Mouse (Mus musculus) lung, embryonic 14.5 days (tissue): ENCODE data around the gene Carmil2. TPM values are rescaled to one million over a fixed set of nuclear protein-coding genes. Genes with fewer than 3 reads are reported as not detected.

Source experiments
- ATAC-seq: fragments of 200-750 bp; cut with Nextera tagmentation; 2 replicates; pipeline ENCODE4 v1.8.0; 2017; ENCODE audit warnings: mild to moderate bottlenecking, moderate TSS enrichment, moderate library complexity; ENCODE audit not compliant: insufficient read depth
- DNase-seq: peaks from one replicate; pipeline ENCODE4 v3.0.0-alpha.2; 2015
- H3K27ac ChIP-seq: fragments of 300-500 bp; sonication (generic); 2 replicates; pipeline ENCODE4 v1.5.1; 2014; ENCODE audit warnings: low read depth, mild to moderate bottlenecking, moderate library complexity
- H3K27me3 ChIP-seq: fragments of 300-500 bp; sonication (generic); 2 replicates; pipeline ENCODE4 v1.6.1; 2014; ENCODE audit warnings: low read length, control low read depth; ENCODE audit not compliant: insufficient read depth
- H3K36me3 ChIP-seq: fragments of 300-500 bp; sonication (generic); 2 replicates; pipeline ENCODE4 v1.6.1; 2014; ENCODE audit warnings: control low read depth; ENCODE audit not compliant: insufficient read depth
- H3K4me1 ChIP-seq: fragments of 300-500 bp; sonication (generic); 2 replicates; pipeline ENCODE4 v1.6.1; 2014; ENCODE audit warnings: antibody characterized with exemption, control low read depth; ENCODE audit not compliant: insufficient read depth
- H3K4me2 ChIP-seq: fragments of 300-500 bp; sonication (generic); 2 replicates; pipeline ENCODE4 v1.6.1; 2014; ENCODE audit warnings: mild to moderate bottlenecking
- H3K4me3 ChIP-seq: fragments of 300-500 bp; sonication (generic); 2 replicates; pipeline ENCODE4 v1.5.1; 2014; ENCODE audit warnings: low read depth, low read length
- H3K9ac ChIP-seq: fragments of 300-500 bp; sonication (generic); 2 replicates; pipeline ENCODE4 v1.6.1; 2014
- H3K9me3 ChIP-seq: fragments of 300-500 bp; sonication (generic); 2 replicates; pipeline ENCODE4 v1.6.1; 2016; ENCODE audit warnings: low read depth, low read length, control low read depth
- CTCF ChIP-seq: IDR thresholded peaks from 2 replicates; pipeline ENCODE4 v1.5.1; 2016; ENCODE audit warnings: antibody characterized with exemption, low read depth
- WGBS: fragments of 180-500 bp; shearing (Covaris S2); extraction: QIAGEN DNeasy Blood & Tissue Kit; methylation state at CpG from one replicate; pipeline ENCODE4 v1.1.7; 2014; 5-methylcytosine and 5-hydroxymethylcytosine counted together
- polyA plus RNA-seq: library from polyadenylated mRNA; unstranded; fragments of >200 nt; fragmentation: Nextera tagmentation; extraction: Ambion mirVana; gene quantifications from 2 replicates; pipeline ENCODE4 v1.2.1, GENCODE M21; 2014

Gene Carmil2
- polyA plus RNA-seq, 1 experiment from 2014 or later: 1.1 TPM

GRCm38 (mm10) chr8:105695080-105695780 lies 9.2 kb downstream of the Carmil2 start:
- DNase-seq (no peak), ATAC-seq (no peak)
- no peak for TF ChIP-seq CTCF
- H3K9ac ChIP-seq: no peak overlapping the region
- 73% methylated on average over 30 of the region's 30 CpGs for WGBS
- no peak overlapping the region for H3K27ac ChIP-seq
- 0 out of 2 replicates have a peak, but pooled peaks cover 10% of the 10 kb centered on the region for H3K4me1 ChIP-seq
- no peak overlapping the region for H3K4me3 ChIP-seq
- H3K9me3 ChIP-seq: no peaks in the 10 kb centered on the region
- peaks cover 24% of the 10 kb centered on the region; the same call in 1 of the 2 replicates for H3K36me3 ChIP-seq
- H3K27me3 ChIP-seq: no peaks in the 10 kb centered on the region
- H3K4me2 ChIP-seq: no peak overlapping the region

- DNase-seq (no peak), ATAC-seq (no peak)
- Histone ChIP-seq H3K9ac (no peak overlapping the region), H3K27ac (no peak overlapping the region), H3K9me3 (no peaks in the 10 kb centered on the region), H3K4me1 (0 out of 2 replicates have a peak, but pooled peaks cover 10% of the 10 kb centered on the region), H3K36me3 (peaks cover 24% of the 10 kb centered on the region; the same call in 1 of the 2 replicates), H3K4me2 (no peak overlapping the region), H3K4me3 (no peak overlapping the region), H3K27me3 (no peaks in the 10 kb centered on the region)
- no peak for TF ChIP-seq CTCF
- WGBS: 88% methylated on average over 17 of the region's 17 CpGs
These were observed 11.2 kb downstream of the Carmil2 start for GRCm38 (mm10) chr8:105697196-105697780.

- no peak for ATAC-seq
- H3K9ac ChIP-seq: no peak overlapping the region
- 91% methylated on average over 5 of the region's 5 CpGs for WGBS
- no peak overlapping the region for H3K4me2 ChIP-seq
- no peak for DNase-seq
- no peaks in the 10 kb centered on the region for H3K27me3 ChIP-seq
- no peaks in the 10 kb centered on the region for H3K9me3 ChIP-seq
- no peak overlapping the region for H3K4me3 ChIP-seq
- TF ChIP-seq CTCF: no peak
- H3K4me1 ChIP-seq: 0 out of 2 replicates have a peak, but pooled peaks cover 10% of the 10 kb centered on the region
- peaks cover 37% of the 10 kb centered on the region for H3K36me3 ChIP-seq
- H3K27ac ChIP-seq: no peak overlapping the region
These were observed 12.7 kb downstream of the Carmil2 start for GRCm38 (mm10) chr8:105698734-105699133.

- WGBS: 89% methylated on average over 11 of the region's 11 CpGs
- TF ChIP-seq CTCF: no peak
- no peak for ATAC-seq
- Histone ChIP-seq H3K36me3 (peaks cover 45% of the 10 kb centered on the region), H3K4me2 (peak overlapping the region; percentile 81), H3K27ac (no peak overlapping the region), H3K9me3 (no peaks in the 10 kb centered on the region), H3K4me1 (0 out of 2 replicates have a peak, but pooled peaks cover 2% of the 10 kb centered on the region), H3K4me3 (peak overlapping the region; percentile 67), H3K27me3 (no peaks in the 10 kb centered on the region), H3K9ac (peak overlapping the region; percentile 60)
- DNase-seq: no peak
These were observed 13.6 kb downstream of the Carmil2 start for GRCm38 (mm10) chr8:105699488-105700215.

GRCm38 (mm10) chr8:105700566-105700965 lies 14.5 kb downstream of the Carmil2 start:
- peak; percentile 62 for DNase-seq
- no peaks in the 10 kb centered on the region for H3K27me3 ChIP-seq
- peak overlapping the region; percentile 67 for H3K4me3 ChIP-seq
- H3K9ac ChIP-seq: peak overlapping the region; percentile 60
- H3K9me3 ChIP-seq: no peaks in the 10 kb centered on the region
- H3K4me1 ChIP-seq: 0 out of 2 replicates have a peak, but pooled peaks cover 2% of the 10 kb centered on the region
- 0% methylated on average over 21 of the region's 21 CpGs for WGBS
- peak overlapping the region; percentile 89 for H3K27ac ChIP-seq
- H3K36me3 ChIP-seq: peaks cover 45% of the 10 kb centered on the region
- ATAC-seq: peak; percentile 53
- peak overlapping the region; percentile 81 for H3K4me2 ChIP-seq
- no peak for TF ChIP-seq CTCF

GRCm38 (mm10) chr8:105700966-105701824 lies 15.1 kb downstream of the Carmil2 start, which contains the start of the genes Acd and Pard6a:
TSS of gene Acd (minus strand) at chr8:105701102.
TSS of gene Pard6a (plus strand) at chr8:105701148.
- H3K4me3 ChIP-seq: peak within 1 kb of the TSS; percentile 67
- H3K27ac ChIP-seq: peak within 1 kb of the TSS; percentile 89
- DNase-seq (peak; percentile 99), ATAC-seq (peak; percentile 74)
- under 1% methylated on average over 60 of the region's 60 CpGs for whole genome bisulfite sequencing
- H3K4me1 ChIP-seq: 0 out of 2 replicates have a peak, but pooled peaks cover 2% of the 10 kb centered on the region
- H3K36me3 ChIP-seq: peaks cover 45% of the 10 kb centered on the region
- H3K9ac ChIP-seq: peak within 1 kb of the TSS; percentile 60
- TF ChIP-seq CTCF: peak; percentile 32
- no peaks in the 10 kb centered on the region for H3K9me3 ChIP-seq
- no peaks in the 10 kb centered on the region for H3K27me3 ChIP-seq
- H3K4me2 ChIP-seq: peak within 1 kb of the TSS; percentile 81
